Mouse (Mus musculus) CH12.LX (cell line): ENCODE results near the gene Vdr. TPM values are rescaled to one million over a fixed set of nuclear protein-coding genes. Genes with fewer than 3 reads are reported as not detected.

Source experiments
- DNase-seq: peaks from one replicate; pipeline ENCODE4 v3.0.0-alpha.2; 2013; ENCODE audit errors: extremely low read depth
- H3K27ac ChIP-seq: 2 replicates; pipeline ENCODE4 v1.5.1; 2012; ENCODE audit warnings: low read depth, mild to moderate bottlenecking, control low read depth, moderate library complexity; ENCODE audit not compliant: insufficient read depth
- H3K27me3 ChIP-seq: replicated peaks from 2 replicates; pipeline ENCODE3; 2012; ENCODE audit warnings: inconsistent platforms
- H3K36me3 ChIP-seq, 2 experiments: replicated peaks in 1 of 2; 2 replicates each; pipeline versions ENCODE3 to v1.6.1; 2012; ENCODE audit warnings: inconsistent platforms in 1 of 2, low read length in 1 of 2, mild to moderate bottlenecking in 1 of 2, mixed read lengths in 1 of 2, moderate library complexity in 1 of 2; ENCODE audit not compliant: control insufficient read depth in 1 of 2, insufficient read depth in 1 of 2
- H3K4me1 ChIP-seq, 2 experiments: 2 replicates each; pipeline ENCODE4 v1.6.1; 2012; ENCODE audit warnings: inconsistent platforms in 1 of 2, moderate library complexity in 1 of 2; ENCODE audit not compliant: insufficient read depth in 2 of 2, control insufficient read depth in 1 of 2
- H3K4me2 ChIP-seq: 2 replicates; pipeline ENCODE4 v1.6.1; 2012; ENCODE audit warnings: low read depth, mild to moderate bottlenecking, control low read depth; ENCODE audit not compliant: poor library complexity, insufficient read depth, severe bottlenecking
- H3K4me3 ChIP-seq, 3 experiments: fragments of 150-350 bp in 1 of 3; sonication (generic) in 1 of 3; replicated peaks in 1 of 3; 2 replicates each; pipeline versions ENCODE3 to v1.5.1; 2011 to 2012; ENCODE audit warnings: low read depth in 2 of 3, low read length in 2 of 3, mild to moderate bottlenecking in 2 of 3, moderate library complexity in 2 of 3, control low read depth in 1 of 3, improper control_type of control experiment in 1 of 3, inconsistent platforms in 1 of 3, mixed read lengths in 1 of 3; ENCODE audit not compliant: poor library complexity in 1 of 3
- H3K79me2 ChIP-seq: replicated peaks from 2 replicates; pipeline ENCODE4 v1.6.1; 2012; ENCODE audit warnings: mild to moderate bottlenecking, moderate library complexity; ENCODE audit not compliant: control insufficient read depth, poor library complexity, insufficient read depth, severe bottlenecking; ENCODE audit errors: extremely low read depth
- H3K9ac ChIP-seq: 2 replicates; pipeline ENCODE4 v1.6.1; 2012; ENCODE audit warnings: low read depth, mild to moderate bottlenecking, control low read depth, moderate library complexity; ENCODE audit not compliant: insufficient read depth
- H3K9me3 ChIP-seq: replicated peaks from 2 replicates; pipeline ENCODE3; 2012; ENCODE audit warnings: low read length, inconsistent platforms, mixed read lengths
- BHLHE40 ChIP-seq: IDR thresholded peaks from 2 replicates; pipeline ENCODE4 v1.6.1; 2011; ENCODE audit warnings: mild to moderate bottlenecking, low read depth, low read length, improper control_type of control experiment
- CHD1 ChIP-seq: IDR thresholded peaks from 2 replicates; pipeline ENCODE4 v1.6.1; 2012; ENCODE audit warnings: low read depth, low read length, improper control_type of control experiment, inconsistent platforms
- CHD2 ChIP-seq: IDR thresholded peaks from 2 replicates; pipeline ENCODE4 v1.6.1; 2011; ENCODE audit warnings: low read length, improper control_type of control experiment
- CTCF ChIP-seq, 2 experiments: IDR thresholded peaks in 1 of 2; conservative IDR thresholded peaks in 1 of 2; 2 replicates each; pipeline ENCODE4 v1.5.1; 2011 to 2012; ENCODE audit warnings: low read depth in 2 of 2, low read length in 2 of 2, improper control_type of control experiment in 1 of 2, inconsistent platforms in 1 of 2, mild to moderate bottlenecking in 1 of 2, moderate library complexity in 1 of 2
- E2F4 ChIP-seq: IDR thresholded peaks from 2 replicates; pipeline ENCODE4 v1.6.1; 2011; ENCODE audit warnings: low read depth, low read length, improper control_type of control experiment; ENCODE audit not compliant: insufficient replicate concordance
- ELF1 ChIP-seq: IDR thresholded peaks from 2 replicates; pipeline ENCODE4 v1.6.1; 2014; ENCODE audit warnings: low read depth, mild to moderate bottlenecking, inconsistent platforms, low read length, improper control_type of control experiment
- EP300 ChIP-seq: IDR thresholded peaks from 2 replicates; pipeline ENCODE4 v1.6.1; 2011; ENCODE audit warnings: low read length, improper control_type of control experiment
- ETS1 ChIP-seq: conservative IDR thresholded peaks from 2 replicates; pipeline ENCODE4 v1.6.1; 2012; ENCODE audit warnings: low read depth, mild to moderate bottlenecking, inconsistent platforms, low read length, improper control_type of control experiment, moderate library complexity
- GABPA ChIP-seq: IDR thresholded peaks from 2 replicates; pipeline ENCODE4 v1.6.1; 2012; ENCODE audit warnings: low read depth, low read length, improper control_type of control experiment, inconsistent platforms; ENCODE audit not compliant: insufficient replicate concordance
- HCFC1 ChIP-seq: IDR thresholded peaks from 2 replicates; pipeline ENCODE4 v1.6.1; 2012; ENCODE audit warnings: low read depth, mild to moderate bottlenecking, inconsistent platforms, low read length, improper control_type of control experiment
- IRF4 ChIP-seq: IDR thresholded peaks from 2 replicates; pipeline ENCODE4 v1.6.1; 2014; ENCODE audit warnings: low read depth, mild to moderate bottlenecking, inconsistent platforms, low read length, improper control_type of control experiment
- KAT2A ChIP-seq: IDR thresholded peaks from 2 replicates; pipeline ENCODE4 v1.6.1; 2012; ENCODE audit warnings: low read length, improper control_type of control experiment, inconsistent platforms; ENCODE audit not compliant: insufficient replicate concordance
- MAFK ChIP-seq: IDR thresholded peaks from 2 replicates; pipeline ENCODE4 v1.6.1; 2011; ENCODE audit warnings: low read length, improper control_type of control experiment; ENCODE audit not compliant: insufficient replicate concordance
- MAX ChIP-seq: IDR thresholded peaks from 2 replicates; pipeline ENCODE4 v1.6.1; 2011; ENCODE audit warnings: low read length, improper control_type of control experiment
- MAZ ChIP-seq: IDR thresholded peaks from 2 replicates; pipeline ENCODE4 v1.6.1; 2012; ENCODE audit warnings: low read depth, mild to moderate bottlenecking, inconsistent platforms, low read length, improper control_type of control experiment, moderate library complexity
- MEF2A ChIP-seq: IDR thresholded peaks from 2 replicates; pipeline ENCODE4 v1.6.1; 2014; ENCODE audit warnings: low read depth, mild to moderate bottlenecking, inconsistent platforms, low read length, improper control_type of control experiment, borderline replicate concordance
- MXI1 ChIP-seq: IDR thresholded peaks from 2 replicates; pipeline ENCODE4 v1.6.1; 2011; ENCODE audit warnings: mild to moderate bottlenecking, low read depth, low read length, improper control_type of control experiment
- NELFE ChIP-seq: IDR thresholded peaks from 2 replicates; pipeline ENCODE4 v1.6.1; 2011; ENCODE audit warnings: low read depth, low read length, improper control_type of control experiment
- NRF1 ChIP-seq: IDR thresholded peaks from 2 replicates; pipeline ENCODE4 v1.6.1; 2014; ENCODE audit warnings: low read depth, mild to moderate bottlenecking, inconsistent platforms, low read length, improper control_type of control experiment, moderate library complexity
- PAX5 ChIP-seq: IDR thresholded peaks from 2 replicates; pipeline ENCODE4 v1.6.1; 2012; ENCODE audit warnings: low read length, inconsistent platforms, mixed read lengths
- RAD21 ChIP-seq: IDR thresholded peaks from 2 replicates; pipeline ENCODE4 v1.6.1; 2011; ENCODE audit warnings: low read depth, mild to moderate bottlenecking, low read length, improper control_type of control experiment, moderate library complexity
- RCOR1 ChIP-seq: conservative IDR thresholded peaks from 2 replicates; pipeline ENCODE4 v1.6.1; 2012; ENCODE audit warnings: low read depth, mild to moderate bottlenecking, inconsistent platforms, low read length, improper control_type of control experiment
- SIN3A ChIP-seq: IDR thresholded peaks from 2 replicates; pipeline ENCODE4 v1.6.1; 2012; ENCODE audit warnings: low read length, improper control_type of control experiment, inconsistent platforms
- SMC3 ChIP-seq: IDR thresholded peaks from 2 replicates; pipeline ENCODE4 v1.6.1; 2011; ENCODE audit warnings: low read depth, low read length, improper control_type of control experiment
- TBP ChIP-seq: conservative IDR thresholded peaks from 2 replicates; pipeline ENCODE4 v1.6.1; 2011; ENCODE audit warnings: low read depth, low read length, improper control_type of control experiment
- TCF12 ChIP-seq: IDR thresholded peaks from 2 replicates; pipeline ENCODE4 v1.6.1; 2014; ENCODE audit warnings: low read depth, mild to moderate bottlenecking, inconsistent platforms, low read length, improper control_type of control experiment
- USF2 ChIP-seq: conservative IDR thresholded peaks from 2 replicates; pipeline ENCODE4 v1.6.1; 2011; ENCODE audit warnings: low read depth, low read length, improper control_type of control experiment
- ZC3H11A ChIP-seq: IDR thresholded peaks from 2 replicates; pipeline ENCODE4 v1.6.1; 2012; ENCODE audit warnings: low read depth, mild to moderate bottlenecking, inconsistent platforms, low read length, improper control_type of control experiment
- ZMIZ1 ChIP-seq: IDR thresholded peaks from 2 replicates; pipeline ENCODE4 v1.6.1; 2012; ENCODE audit warnings: low read depth, mild to moderate bottlenecking, inconsistent platforms, low read length, improper control_type of control experiment
- ZNF384 ChIP-seq: IDR thresholded peaks from 2 replicates; pipeline ENCODE4 v1.6.1; 2012; ENCODE audit warnings: low read depth, low read length, improper control_type of control experiment, inconsistent platforms
- dilution Hi-C: fragments of 300-500 bp; cut with MboI; formaldehyde crosslinking; loops from 2 replicates; pipeline ENCODE4 v1.14.3; 2020; ENCODE audit warnings: low sequenced_read_pairs; ENCODE audit not compliant: extremely low pct_unique_long_range_greater_than_20kb, extremely low pct_ligation_motif_present
- in situ Hi-C: fragments of 300-500 bp; cut with MboI; formaldehyde crosslinking; loops from 3 replicates; pipeline ENCODE4 v1.14.3; 2019; ENCODE audit warnings: low sequenced_read_pairs, low pct_ligation_motif_present, low pct_unique_long_range_greater_than_20kb, mixed read lengths
- polyA plus RNA-seq: library from polyadenylated mRNA; unstranded; fragments of >175 nt; gene quantifications from 2 replicates; pipeline ENCODE4 v1.2.1, GENCODE M21; 2012; ENCODE audit warnings: low read depth; ENCODE audit not compliant: insufficient read length
- total RNA-seq, 2 experiments: library from RNA; depleted of rRNA; stranded (reverse); fragments of 300-350 nt in 1 of 2; fragments of >200 nt in 1 of 2; gene quantifications; 2 replicates each; pipeline ENCODE4 v1.2.3; 2012 to 2014

The Vdr gene
- total and polyA plus RNA-seq, 3 experiments: 0.52 to 1.7 (median 0.68) TPM

DNA sequence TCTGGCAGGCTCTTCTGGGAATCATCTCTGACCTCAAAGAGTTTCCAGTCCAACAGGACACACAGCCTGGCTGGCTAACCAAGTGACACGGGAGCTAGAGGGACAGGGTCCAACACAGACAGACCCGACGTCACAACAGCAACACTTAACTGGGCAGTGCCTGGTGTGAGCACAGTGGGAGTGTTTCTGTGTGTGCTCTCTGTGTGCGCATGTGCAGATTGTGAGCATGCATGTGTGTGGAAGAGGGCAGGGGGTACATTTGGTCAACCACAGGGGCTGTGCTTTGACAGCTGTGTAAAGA is 42.4 kb upstream of the Vdr start:
- H3K4me3 ChIP-seq: no peak overlapping the region
- H3K79me2 ChIP-seq: no peaks in the 10 kb centered on the region

DNA sequence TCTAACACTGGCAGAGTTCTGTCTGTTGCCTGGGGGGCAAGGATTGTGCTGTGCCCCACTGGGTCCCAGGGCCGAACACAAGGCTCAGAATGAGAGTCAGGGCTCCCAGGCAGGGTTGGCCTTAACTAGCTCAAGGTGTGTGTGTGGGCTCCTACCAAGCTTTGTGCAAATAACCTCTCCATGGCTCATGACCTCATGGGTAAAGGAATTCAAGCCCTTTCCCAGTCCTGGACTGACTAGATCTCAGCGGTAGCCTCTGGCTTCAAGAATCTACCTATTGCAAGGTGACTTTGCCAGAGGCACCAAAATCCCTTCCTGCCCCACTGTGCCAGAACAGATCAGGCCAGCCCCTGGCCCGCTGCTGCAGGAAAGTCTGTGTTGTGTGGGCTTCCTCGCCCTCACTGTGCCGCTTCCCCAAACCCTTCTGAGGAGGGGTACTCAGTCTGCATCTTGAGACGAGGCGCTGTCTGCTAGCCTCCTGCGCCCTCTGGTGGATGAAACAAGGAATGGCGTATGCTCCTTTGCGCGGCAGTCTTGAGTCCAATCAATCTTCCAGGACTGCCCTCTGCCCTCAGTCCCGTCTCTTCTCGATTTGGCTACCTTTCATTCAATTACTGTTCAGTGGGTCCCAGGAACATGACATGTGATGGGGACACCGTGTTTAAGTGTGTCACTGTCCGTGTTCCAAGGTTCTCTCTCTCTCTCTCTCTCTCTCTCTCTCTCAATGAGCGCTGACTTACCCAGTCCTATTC is 41.9 kb upstream of the Vdr start:
- peaks cover 34% of the 10 kb centered on the region for H3K27me3 ChIP-seq
- TF ChIP-seq IRF4: no peak
- TF ChIP-seq MAX: peak; percentile 46; the same call in 1 of the 2 replicates
- 0 out of 2 replicates have a peak, but pooled peaks have one; percentile 38 for TF ChIP-seq MAZ
- TF ChIP-seq EP300: no peak
- peak; percentile 96 for TF ChIP-seq RAD21
- TF ChIP-seq ETS1: no peak
- TF ChIP-seq TBP: no peak
- no peak for TF ChIP-seq MAFK
- TF ChIP-seq CHD1: no peak
- TF ChIP-seq USF2: no peak
- no peak for TF ChIP-seq ZMIZ1
- peak; percentile 18; the same call in 1 of the 2 replicates for TF ChIP-seq ELF1
- TF ChIP-seq SMC3: peak; percentile 97
- TF ChIP-seq MEF2A: 0 out of 2 replicates have a peak, but pooled peaks have one; percentile 27
- no peak for TF ChIP-seq SIN3A
- no peak for TF ChIP-seq ZNF384
- TF ChIP-seq HCFC1: no peak
- no peak for TF ChIP-seq CHD2
- TF ChIP-seq ZC3H11A: peak; percentile 75
- no peak for TF ChIP-seq PAX5
- TF ChIP-seq RCOR1: no peak
- TF ChIP-seq NRF1: no peak
- TF ChIP-seq TCF12: 0 out of 2 replicates have a peak, but pooled peaks have one; percentile 13
- no peak for TF ChIP-seq E2F4
- TF ChIP-seq MXI1: no peak; the same call in 1 of the 2 replicates
- TF ChIP-seq KAT2A: no peak
- TF ChIP-seq BHLHE40: no peak; the same call in 1 of the 2 replicates
- TF ChIP-seq NELFE: peak; percentile 33; the same call in 1 of the 2 replicates

More for the DNA sequence above, 42.4 kb upstream of the Vdr start:
- Histone ChIP-seq H3K27ac (no peak overlapping the region), H3K9ac (no peak overlapping the region), H3K9me3 (no peaks in the 10 kb centered on the region), H3K4me2 (no peak overlapping the region)
- TF ChIP-seq CTCF (conservative IDR thresholded peaks at IDR 0.05 in 1 of 2, IDR thresholded peaks at IDR 0.05 in 1 of 2; ENCODE audit: low read depth in 2 of 2, low read length in 2 of 2) (no peak), RCOR1 (no peak), USF2 (no peak), HCFC1 (no peak), TCF12 (no peak), CHD1 (no peak), BHLHE40 (no peak), GABPA (no peak)
- TF ChIP-seq, all 38 proteins: peak for 0
- H3K27me3 ChIP-seq: peaks cover 34% of the 10 kb centered on the region
- dilution Hi-C loops (loop anchor here (25.0 kb wide), 1 partner anchor 166 kb away; the partner anchor contains the start of gene Slc48a1), in situ Hi-C loops (no loop called here)
- no peaks in the 10 kb centered on the region for H3K36me3 ChIP-seq
- peaks cover 4 to 30% of the 10 kb centered on the region in 2 experiments for H3K4me1 ChIP-seq
- DNase-seq: no peak

More for the DNA sequence above, 41.9 kb upstream of the Vdr start:
- peaks cover 4 to 30% of the 10 kb centered on the region in 2 experiments for H3K4me1 ChIP-seq
- DNase-seq: peak; percentile 73
- no peaks in the 10 kb centered on the region for H3K79me2 ChIP-seq
- no peak overlapping the region for H3K9ac ChIP-seq
- dilution Hi-C loops (loop anchor here (25.0 kb wide), 1 partner anchor 165 kb away; the partner anchor contains the start of gene Slc48a1), in situ Hi-C loops (no loop called here)
- H3K36me3 ChIP-seq: no peaks in the 10 kb centered on the region
- H3K27ac ChIP-seq: no peak overlapping the region
- H3K4me2 ChIP-seq: no peak overlapping the region
- no peak overlapping the region for H3K4me3 ChIP-seq
- H3K9me3 ChIP-seq: no peaks in the 10 kb centered on the region
